12 mouse cellular contexts compared by ENCODE assay signal in the genomic region with DNA sequence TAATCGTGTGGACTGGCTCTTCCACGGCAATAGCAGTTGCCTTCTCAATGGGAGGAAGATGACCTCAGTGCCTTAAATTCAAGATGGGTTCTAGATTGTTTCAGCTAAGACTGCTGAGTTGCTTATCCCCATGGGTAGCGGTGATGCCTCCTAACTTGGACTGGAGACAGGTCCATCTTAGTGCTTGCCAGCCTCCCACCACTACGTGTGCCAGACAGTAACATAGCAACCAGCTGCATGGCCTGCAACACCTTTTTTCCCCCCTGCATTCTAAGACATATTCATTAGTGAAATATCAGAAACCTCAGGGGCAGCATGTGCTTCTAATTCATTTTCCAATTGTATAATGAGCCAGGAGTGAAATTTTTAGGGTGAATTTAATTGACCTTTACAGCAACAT.
"Had no signal": no experiment of that assay in that cellular context is flagged by ENCODE, and none has a peak within 500 bp of the region (broad histone marks: within the 10 kb centered on the region; RNA-seq: fewer than 3 reads in every experiment).

No protein-coding gene starts in this region.

- H3K4me1 ChIP-seq: kidney, embryonic 15.5 days had no signal

- H3K9me3 ChIP-seq: kidney, embryonic 15.5 days; limb, embryonic 13.5 days; neural tube, embryonic 15.5 days had no signal

- H3K4me3 ChIP-seq: kidney, embryonic 15.5 days; limb, embryonic 13.5 days; myocyte; neural tube, embryonic 15.5 days had no signal

- H3K27me3 ChIP-seq: neural tube, embryonic 15.5 days had no signal

- H3K36me3 ChIP-seq: kidney, embryonic 15.5 days; limb, embryonic 13.5 days; neural tube, embryonic 15.5 days had no signal

- H3K4me2 ChIP-seq: kidney, embryonic 15.5 days; limb, embryonic 13.5 days; neural tube, embryonic 15.5 days had no signal

- DNase-seq: kidney, postnatal 14 days; left cerebral cortex, postnatal 4 days; lung, adult 18-20 months; right cerebral cortex, postnatal 4 days; spleen, adult 18-20 months; thymus, adult 18-20 months; thymus, postnatal 14 days had no signal

- H3K9ac ChIP-seq: kidney, embryonic 15.5 days; limb, embryonic 13.5 days; liver, embryonic 14.5 days; neural tube, embryonic 15.5 days had no signal

- H3K27ac ChIP-seq: kidney, embryonic 15.5 days; limb, embryonic 13.5 days; liver, embryonic 14.5 days; neural tube, embryonic 15.5 days had no signal
